8 mouse cellular contexts compared by ENCODE assay signal in genomic region chr19:41646947-41647631, GRCm38 (mm10).
DNase-seq lines count a peak whose midpoint lies in the region.

No protein-coding gene starts in this region.

- peak; percentile 60 to 73 for DNase-seq in CD8-positive naive resting alpha-beta T cell, adult 2 months (ENCODE audit: low read depth in 2 of 2, low spot score in 2 of 2)
- peak; percentile 27 for DNase-seq in adrenal gland, adult 8-10 months
- DNase-seq in embryo, embryonic 9.5 days (ENCODE audit: extremely low spot score) = peak; percentile 74
- peak; percentile 52 to 82 for DNase-seq in heart, adult 18-20 months
- peak; percentile 87 for DNase-seq in layer of hippocampus, adult 11-12 months (ENCODE audit: low spot score)
- DNase-seq in lung, postnatal 14 days = peak; percentile 80
- peak; percentile 88 to 90 for DNase-seq in right cerebral cortex, adult 2 months (ENCODE audit: low spot score in 2 of 2)
- DNase-seq in urinary bladder, postnatal 25 days (ENCODE audit: low spot score) = peak; percentile 64

Comparison
In these comparisons a context has a peak if more than half of its experiments do, and no peak if none do; other contexts are left out.
1. Peak in every context shown above with its lines: DNase-seq.
2. DNase-seq: peak in every context shown above with its lines; median percentile 89 in right cerebral cortex, adult 2 months; 87 in layer of hippocampus, adult 11-12 months; 80 in lung, postnatal 14 days; 74 in embryo, embryonic 9.5 days; 67 in heart, adult 18-20 months; 66 in CD8-positive naive resting alpha-beta T cell, adult 2 months; 64 in urinary bladder, postnatal 25 days; 27 in adrenal gland, adult 8-10 months.